Mouse (Mus musculus) left cerebral cortex, adult 18-20 months (tissue): ENCODE results near the gene Loxl1. TPM values are rescaled to one million over a fixed set of nuclear protein-coding genes. Genes with fewer than 3 reads are reported as not detected.
A peak's percentile ranks its signal among the peaks of the same experiment; 100 is the strongest.

Source experiments
- DNase-seq, 2 experiments: peaks; one replicate each; pipeline ENCODE4 v3.0.0; 2021 to 2022; ENCODE audit warnings: low spot score in 2 of 2, mixed read lengths in 1 of 2
- total RNA-seq, 2 experiments: library from RNA; stranded (reverse); gene quantifications; 2 replicates each; pipeline ENCODE4 v1.2.3; 2021

Gene Loxl1
- total RNA-seq, 2 experiments from 2014 or later: 1.5 to 2.8 TPM

DNA sequence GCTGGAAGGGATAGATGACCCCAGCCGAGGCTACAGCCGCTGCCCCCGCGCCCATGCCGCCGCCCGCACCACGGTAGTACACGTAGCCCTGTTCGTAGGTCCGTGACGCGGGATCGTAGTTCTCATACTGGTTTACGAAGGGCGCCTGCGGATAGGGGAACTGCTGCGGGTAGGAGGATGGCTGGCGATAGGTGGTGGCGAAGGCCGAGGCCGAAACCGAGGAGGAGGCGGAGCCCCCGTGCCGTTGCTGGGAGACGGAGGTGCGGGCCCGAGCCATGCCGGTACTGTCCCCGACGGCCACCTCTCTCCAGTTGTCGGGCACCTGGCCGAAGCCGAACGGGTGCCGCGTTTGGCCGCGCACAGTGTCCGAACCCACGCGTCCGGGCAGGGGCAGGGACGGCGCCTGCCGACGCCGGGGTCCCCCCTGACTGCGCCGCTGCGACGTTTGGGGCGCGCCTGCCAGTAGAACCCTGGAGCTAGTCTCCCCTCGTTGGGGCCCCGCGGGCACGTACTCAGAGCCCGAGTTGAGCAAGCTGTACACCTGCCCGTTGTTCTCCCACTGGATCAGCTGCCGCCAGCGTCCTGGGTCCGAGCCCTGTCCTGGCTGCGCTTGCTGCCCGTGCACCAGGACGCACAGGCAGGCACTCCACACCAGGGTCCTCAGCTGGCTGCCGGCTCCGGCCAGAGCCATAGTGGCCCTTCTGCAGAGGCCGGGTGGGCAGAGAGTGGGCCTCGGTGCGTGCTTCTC is 616 bp downstream of the Loxl1 start:
- DNase-seq: no peak

DNA sequence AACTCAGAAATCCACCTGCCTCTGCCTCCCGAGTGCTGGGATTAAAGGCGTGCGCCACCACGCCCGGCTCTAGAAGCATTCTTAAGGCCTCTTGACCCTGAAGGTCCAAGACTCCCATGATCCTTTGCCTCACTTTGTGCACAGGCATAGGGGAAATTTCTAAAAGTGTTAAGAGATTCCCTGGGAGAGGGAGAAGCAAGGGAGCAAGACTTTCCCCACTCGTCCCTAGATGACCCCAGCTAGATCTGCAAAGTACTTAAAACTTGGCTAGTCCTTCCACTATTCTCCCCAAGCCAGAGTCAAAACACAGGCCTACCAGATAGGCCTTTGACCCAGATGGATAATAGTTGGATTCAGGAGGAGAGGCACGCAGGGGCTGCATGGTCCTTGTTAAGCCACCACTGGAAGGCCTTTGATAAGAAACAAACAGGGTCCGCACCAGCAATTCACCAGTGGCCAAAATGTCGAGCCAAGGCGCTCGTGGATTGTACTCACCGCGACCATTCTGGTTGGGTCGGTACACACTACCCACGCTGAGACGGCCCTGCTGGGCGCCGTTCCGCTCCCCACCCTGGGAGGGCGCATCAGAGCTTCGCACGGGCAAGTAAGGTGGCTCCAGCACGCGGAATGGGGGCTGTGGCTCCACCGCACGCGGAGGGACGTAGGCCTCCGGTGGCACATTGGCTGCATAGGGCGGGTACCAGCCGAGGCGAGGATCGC is 1.6 kb downstream of the Loxl1 start:
- no peak for DNase-seq

DNA sequence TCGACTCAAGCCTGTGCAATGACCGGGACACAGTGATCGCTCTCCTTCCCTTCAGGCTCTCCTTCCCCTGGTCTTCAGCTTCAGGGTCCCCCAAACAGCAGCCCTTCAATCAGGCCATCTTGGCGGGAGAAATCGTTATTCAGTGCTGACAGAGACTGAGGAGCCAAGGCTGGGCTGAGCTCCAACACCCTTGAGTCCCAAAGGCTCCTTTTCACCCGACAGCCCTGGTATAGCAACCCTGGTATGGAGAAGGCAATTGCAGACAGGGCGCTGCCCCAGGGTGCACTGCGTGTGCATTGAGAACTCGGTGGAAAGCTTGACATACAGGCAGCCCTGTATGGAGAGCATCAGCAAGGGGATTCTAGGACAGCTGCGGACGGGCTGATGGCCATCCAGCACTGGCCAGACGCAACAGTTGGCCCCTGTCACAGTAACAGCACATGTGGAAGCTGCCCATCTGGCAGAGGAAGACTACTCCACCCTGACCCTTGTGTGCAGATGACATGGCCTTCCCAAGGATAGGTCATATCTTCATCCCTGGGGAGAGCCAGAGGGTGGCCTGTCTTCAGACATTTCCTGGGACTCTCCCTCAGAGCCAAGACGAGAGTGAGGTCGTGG is 2.8 kb downstream of the Loxl1 start:
- no peak for DNase-seq

DNA sequence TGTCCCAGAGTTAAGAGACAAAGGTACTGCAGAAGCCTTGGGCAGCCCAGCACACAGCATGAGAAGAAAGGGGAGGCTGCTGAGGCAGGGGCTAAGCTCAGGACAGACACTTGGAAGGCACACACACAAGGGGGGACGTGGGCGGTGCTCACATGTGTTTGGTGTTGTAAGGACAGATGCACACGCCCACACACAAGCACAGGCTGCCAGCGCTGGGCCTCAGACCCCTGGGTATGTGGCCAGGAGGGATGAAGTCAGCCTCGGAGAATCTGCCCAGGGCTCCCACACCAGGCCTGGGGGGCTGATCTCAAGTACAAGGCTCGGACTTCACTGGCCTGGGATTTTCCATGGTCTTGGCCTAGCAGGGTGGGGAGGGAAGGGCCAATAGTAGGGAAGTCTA is 4.6 kb downstream of the Loxl1 start:
- peak; percentile 47 to 61 for DNase-seq

DNA sequence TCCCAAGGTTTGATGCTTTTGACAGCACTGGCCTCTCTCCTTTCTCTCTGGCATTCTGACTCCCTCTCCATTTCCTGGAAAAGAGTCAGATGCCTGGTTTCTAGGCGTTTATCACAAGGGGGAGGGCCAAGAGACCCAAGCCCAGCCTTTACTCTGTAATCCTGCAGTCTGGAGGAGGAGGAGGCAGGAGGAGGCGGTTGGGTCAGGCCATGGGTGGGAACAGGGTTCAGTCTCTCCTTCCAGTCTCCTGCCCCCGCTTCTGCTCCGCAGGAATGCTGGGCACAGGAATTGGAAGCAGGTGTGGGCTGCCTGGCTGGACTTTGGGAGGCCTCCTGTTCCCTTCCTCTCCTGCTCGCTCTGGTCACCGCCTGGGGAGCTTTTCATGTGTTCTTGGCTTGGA is 7.3 kb downstream of the Loxl1 start:
- no peak for DNase-seq

DNA sequence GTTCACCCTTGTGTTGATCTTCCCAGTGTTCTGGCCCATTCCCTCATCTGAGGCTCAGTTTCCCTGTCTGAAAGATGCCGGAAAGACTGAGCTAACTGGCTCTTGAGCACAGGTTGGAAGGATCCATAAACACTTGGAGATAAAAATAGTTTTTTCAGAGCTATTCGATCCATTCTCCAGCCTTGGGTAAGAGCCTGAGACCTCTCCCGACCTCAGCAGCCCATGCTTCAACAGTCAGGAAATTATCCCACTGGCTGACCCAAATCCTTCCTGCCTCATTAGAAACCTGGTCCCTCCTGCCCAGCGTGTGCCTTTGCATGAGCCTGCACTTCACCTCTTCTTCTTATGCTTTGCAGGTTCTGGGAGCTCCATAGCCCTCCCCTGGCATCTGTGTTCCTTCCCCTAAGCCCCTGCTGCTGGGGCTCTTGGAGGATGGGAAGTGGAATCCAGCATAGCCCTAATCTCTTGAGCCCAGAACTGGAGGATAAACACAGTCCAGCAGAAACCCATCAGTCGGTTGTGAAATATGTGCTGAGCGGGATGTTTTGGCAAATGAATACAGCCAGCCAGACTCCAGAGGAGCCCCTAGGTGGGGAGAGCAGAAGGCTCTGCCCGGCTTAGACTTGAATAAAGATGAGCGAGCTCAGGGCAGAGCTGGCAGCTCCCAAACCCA is 9.3 kb downstream of the Loxl1 start:
- DNase-seq: no peak

DNA sequence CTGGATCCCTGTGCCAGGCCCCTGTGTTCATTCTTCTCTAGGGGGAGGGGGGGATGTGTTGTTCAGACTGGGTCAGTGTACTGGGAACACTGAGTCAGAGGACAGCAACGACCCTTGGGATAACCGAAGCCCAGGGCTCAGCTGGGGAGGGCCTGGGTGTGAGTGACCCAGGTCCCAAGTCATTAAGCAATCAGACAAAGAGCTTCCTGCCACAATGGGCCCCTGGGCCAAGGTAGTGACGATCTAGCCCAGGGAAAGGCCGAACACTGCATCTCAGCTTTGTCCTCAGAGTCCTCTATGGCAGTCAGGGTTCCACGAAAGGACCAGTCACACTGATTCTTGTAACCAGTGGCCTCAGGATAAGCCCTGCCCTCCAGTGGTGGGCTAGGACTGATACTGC is 9.9 kb downstream of the Loxl1 start:
- DNase-seq: no peak

DNA sequence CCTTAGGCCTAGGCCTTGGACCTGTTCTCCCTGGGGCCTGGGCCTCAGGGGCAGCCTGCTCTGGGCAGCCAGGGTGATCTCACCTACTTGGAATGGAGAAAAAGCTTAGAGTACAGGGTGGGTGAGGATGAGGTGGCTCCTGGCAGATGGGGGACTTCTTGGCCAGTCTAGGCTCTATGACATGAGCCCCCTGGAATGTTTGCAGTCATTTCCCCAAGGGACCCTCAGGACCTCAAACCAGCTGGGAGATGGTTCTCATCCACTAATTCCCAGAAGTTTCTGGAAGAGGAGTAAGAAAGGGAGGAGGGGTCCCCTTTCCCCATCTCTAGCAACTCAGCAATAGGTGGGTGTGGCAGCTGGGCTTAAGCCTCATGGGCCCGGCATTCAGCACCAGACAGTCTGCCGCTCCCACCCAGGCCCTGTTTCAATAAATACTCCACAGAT is 13.6 kb downstream of the Loxl1 start:
- DNase-seq: no peak

DNA sequence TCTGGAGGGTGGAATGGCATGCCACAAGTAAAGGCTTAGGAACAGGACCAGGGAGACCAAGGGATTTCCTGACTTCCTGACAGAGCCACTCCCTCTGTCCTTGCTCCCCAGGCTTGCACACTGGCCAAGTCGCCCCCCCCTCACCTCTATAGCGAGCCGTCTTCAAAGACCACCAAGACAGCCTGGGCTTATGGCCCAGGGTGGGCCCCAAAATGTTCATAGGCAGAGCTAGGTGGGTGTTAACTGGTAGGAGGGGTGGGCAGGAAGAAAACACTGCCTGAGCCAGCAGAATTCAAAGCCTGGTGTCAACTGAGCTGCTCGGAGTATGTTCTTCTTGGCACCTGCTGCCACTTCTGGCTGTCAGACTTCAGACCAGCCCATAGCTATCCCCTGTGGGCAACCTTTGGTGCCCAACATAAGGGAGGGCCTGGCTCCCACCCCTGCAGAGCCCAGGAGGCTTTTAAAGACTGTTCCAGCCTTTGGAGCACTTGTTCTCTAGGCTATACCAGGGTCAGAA is 15.0 kb downstream of the Loxl1 start:
- DNase-seq: no peak

DNA sequence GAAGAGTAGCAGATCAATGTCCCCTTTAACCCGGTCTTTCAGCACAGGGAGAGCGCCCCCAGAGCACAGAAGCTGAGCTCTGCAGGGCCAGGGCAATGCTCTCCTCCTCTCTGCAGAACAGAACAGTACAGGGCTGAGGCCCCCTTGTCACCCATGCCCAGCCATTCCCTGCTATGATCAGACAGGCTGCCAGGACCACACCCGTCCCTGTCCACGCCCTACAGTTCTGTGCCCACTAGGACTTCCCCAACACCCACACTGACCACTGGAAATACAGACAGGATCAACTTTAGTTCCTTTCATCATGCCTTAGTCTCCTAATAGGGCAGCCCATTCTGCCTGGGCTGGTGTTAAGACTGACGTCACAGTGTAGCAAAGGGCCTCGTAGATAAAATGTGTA is 15.9 kb downstream of the Loxl1 start:
- no peak for DNase-seq

DNA sequence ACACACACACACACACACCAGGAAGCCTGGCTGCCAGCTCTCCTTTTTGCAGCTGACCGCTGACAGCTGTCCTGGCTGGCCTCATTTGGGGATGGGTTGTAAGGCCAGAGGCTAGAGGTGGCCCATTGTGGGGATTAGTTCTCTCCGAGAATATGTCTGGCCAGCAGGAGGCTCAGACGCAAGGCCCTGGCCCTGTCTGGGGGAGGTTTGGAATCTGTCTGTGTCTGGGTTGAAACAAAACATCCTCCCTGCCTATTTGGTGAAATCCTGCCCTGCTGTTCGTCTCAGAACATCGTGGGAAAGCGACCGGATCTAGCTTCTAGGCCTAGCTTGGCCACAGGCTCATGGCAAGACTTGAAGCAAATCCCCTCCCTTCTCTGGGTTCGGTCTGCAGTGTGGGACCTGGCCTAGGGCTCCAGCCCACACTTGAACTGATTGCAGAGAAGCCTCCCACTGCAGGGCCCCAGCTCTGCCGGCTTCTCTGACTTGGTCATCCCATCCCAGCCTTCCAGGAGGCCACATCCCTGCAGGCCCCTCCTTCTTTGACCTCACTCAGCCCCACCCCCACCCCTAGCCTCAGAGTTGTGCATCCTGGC is 17.1 kb downstream of the Loxl1 start:
- no peak for DNase-seq

DNA sequence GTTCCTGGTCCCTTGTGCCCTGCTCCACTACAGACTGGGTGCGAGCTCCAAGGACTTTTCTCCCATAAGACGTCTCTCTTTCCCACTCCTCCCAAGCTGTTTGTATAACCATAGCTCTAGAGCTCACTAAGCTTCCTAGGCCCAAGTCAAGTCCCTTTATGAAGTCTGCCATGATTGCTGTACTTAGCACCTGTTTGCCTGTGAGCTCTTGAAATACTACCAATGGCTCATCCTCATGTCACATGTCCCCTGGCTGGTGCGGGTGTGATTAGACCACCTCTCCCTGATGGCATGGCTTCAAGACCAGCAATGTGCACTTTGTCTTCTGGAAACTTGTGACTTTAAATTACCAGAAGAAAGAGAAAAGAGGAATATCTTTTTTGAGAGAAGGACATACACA is 17.6 kb downstream of the Loxl1 start:
- no peak for DNase-seq

DNA sequence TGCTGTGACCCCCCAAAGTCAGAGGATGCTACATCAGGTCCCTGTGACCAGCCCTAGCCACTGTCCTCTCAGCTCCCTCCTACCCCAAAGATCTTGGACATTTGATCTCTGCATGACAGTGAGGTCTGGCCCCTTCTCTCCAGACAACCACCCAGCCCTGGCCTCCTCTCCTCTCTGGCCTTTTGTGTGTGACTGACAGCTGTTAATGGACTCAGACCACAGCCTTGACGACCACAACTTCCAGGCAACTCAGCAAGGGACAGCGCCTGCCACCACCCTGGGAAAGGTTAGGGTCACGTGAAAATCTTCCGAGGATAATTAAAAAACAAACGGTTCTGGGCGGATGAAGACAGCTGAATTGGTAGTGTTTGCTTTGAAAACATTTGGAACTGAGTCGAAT is 18.5 kb downstream of the Loxl1 start:
- DNase-seq: no peak

DNA sequence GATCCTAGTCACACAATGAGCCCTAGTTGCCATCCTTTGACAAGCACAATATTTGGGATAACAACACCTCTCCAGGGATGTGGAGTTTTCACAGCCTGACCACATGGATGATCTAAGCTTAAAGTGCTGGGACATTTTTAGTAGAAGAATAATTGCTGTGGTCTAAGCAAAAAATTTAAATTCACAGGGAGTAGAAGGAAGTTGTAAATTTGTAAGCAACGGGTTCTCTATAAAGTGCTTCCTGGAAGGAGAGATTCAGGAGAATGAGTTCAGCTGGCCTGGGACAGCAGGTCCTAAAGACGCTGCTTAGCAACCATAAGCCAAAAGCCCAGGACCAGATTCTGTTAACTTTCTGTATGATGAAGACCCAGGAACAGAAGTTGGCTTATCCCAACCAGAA is 23.1 kb downstream of the Loxl1 start:
- no peak for DNase-seq

DNA sequence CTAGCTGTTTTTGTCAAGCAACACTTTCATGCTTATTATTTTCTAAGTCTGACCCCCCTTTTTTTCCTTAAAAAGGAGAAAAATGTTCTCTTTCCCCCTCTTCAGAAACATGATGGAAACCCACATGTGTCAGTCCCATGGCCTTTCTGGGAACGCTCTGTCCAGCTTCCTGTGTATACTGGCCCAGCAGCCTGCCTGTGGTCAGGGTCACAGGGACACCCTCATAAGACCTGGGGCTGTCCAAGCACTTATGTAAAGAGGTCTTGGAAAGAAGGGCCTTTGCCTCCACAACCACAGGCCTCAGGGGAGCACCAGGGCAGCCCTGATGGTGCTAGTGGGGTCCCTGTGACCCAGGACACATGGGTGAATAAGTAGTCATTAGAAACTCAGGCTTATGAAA is 23.9 kb downstream of the Loxl1 start:
- DNase-seq: no peak

DNA sequence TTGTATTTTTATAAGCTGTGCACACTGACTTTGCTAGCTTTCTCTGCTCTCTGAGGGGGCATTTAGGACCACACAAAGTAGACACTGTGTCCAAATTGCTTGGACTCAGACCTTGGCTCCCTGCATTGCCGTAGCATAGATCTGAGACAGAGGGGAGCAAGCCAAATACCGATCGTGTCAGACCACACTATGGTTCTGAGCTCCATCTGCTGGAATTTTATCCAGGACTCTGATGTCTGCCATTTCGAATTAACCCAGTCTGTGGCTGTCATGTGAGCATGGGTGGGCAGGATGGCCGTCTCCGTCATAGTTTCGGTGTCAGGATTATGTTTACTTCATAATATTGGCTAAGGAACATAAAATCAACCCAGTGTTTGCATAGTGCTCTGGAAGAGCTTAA is 29.6 kb downstream of the Loxl1 start:
- no peak for DNase-seq

DNA sequence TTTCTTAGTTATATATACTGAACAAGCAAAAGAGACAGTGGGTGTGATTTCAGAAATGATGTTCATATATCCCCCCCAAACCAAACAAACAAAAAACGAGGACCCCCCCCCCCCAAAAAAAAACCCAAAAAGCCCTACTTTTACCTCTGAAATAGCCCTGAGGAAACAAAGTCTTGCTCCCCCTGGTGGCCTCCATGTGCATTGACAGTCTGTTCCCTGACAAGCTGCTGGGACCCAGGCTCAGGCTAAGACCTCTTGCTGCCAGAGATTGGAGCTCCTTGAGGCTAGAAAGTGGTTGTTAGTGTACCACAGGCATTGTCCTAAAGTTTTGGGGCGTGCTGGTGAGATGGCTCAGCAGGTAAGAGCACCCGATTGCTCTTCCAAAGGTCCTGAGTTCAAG is 31.4 kb downstream of the Loxl1 start:
- peak; percentile 27 for DNase-seq

DNA sequence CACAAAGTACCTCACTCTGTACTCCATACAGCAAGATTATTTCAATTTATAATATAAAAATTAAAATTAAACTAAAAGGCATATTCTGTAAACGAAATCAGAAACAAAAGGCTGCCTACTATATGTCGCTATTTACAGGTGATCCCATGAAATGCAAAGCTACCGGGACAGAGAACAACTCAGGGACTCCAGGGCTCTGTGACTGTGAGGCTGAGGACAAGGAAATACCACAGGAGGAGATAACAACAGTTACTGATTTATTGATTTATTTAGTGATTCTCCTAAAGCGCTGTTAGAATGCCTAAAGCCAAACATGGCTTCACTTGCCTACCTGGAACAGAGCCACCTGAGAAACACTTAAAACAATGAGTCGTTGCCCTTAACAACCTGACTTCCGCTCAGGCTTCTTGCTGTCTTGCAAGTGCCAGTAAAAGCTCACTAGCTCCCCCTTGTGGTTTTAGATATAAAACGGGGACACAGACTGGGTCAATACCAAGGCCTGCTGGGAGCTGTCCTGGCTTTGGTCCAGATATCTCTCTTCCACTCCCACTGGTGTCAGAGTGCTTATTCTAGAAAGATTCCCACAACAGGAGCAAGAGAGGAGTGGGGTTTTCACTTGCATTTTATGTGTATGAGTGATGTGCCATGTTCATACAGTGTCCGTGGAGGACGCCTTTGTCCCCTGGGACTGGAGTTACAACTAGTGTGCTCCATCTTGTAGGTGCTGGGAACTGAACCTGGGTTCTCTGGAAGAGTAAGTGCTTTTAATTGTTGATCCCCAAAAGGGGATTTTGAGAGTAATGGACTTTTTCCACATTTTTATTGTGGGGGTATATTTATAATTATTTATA is 32.5 kb downstream of the Loxl1 start:
- peak; percentile 45 to 55 for DNase-seq

DNA sequence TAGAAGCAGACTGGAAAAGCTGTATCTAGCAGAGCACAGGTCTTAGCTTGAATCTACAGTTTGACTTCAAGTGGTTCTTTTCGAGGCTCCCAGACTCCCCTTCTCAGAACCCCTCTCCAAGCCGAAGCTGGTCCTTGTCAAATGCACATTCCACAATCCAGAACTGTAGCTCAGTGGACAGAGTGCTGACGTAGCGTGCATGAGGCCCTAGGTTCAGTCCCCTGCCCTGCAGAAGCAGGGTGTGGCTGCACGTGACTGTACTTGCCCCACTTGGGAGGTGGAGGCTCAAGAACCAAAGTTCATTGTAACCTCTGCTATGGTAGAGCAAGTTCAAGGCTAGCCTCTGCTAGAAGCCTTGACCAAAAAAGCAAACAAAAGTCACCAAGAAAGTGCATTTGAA is 33.2 kb downstream of the Loxl1 start:
- no peak for DNase-seq
